In genomic region chr5:24591796-24592470, GRCm38 (mm10) we compare ENCODE assay signal across 10 mouse cellular contexts. TPM values are rescaled to one million over a fixed set of nuclear protein-coding genes. Genes with fewer than 3 reads are reported as not detected.
DNase-seq lines count a peak whose midpoint lies in the region; ATAC-seq lines count a peak whose summit lies in the region.
"Had no signal": no experiment of that assay in that cellular context is flagged by ENCODE, and none has a peak within 500 bp of the region (broad histone marks: within the 10 kb centered on the region; RNA-seq: fewer than 3 reads in every experiment).

No protein-coding gene starts in this region.

- DNase-seq in kidney, adult 11 months, result peak; percentile 33
- no peak for DNase-seq in kidney, adult 8-10 months
- peak; percentile 54 for DNase-seq in intestine, embryonic 14.5 days (ENCODE audit: low spot score)
- no peak for DNase-seq in left cerebral cortex, adult 8-10 months (ENCODE audit: low spot score in 2 of 2)
- no peak for DNase-seq in layer of hippocampus, adult 18-20 months (ENCODE audit: low spot score in 2 of 2)
- no peak for DNase-seq in adrenal gland, adult 8-10 months

- peaks cover 13% of the 10 kb centered on the region for H3K27me3 ChIP-seq in embryonic facial prominence, embryonic 13.5 days
- H3K27me3 ChIP-seq in intestine, embryonic 14.5 days (replicated peaks; ENCODE audit: control insufficient read depth, insufficient read depth, low read length), result no peaks in the 10 kb centered on the region
- peaks cover 47% of the 10 kb centered on the region for H3K27me3 ChIP-seq in liver, embryonic 15.5 days

- H3K36me3 ChIP-seq in embryonic facial prominence, embryonic 13.5 days, result peaks cover 75% of the 10 kb centered on the region
- peaks cover 50% of the 10 kb centered on the region for H3K36me3 ChIP-seq in intestine, embryonic 14.5 days (ENCODE audit: control insufficient read depth, insufficient read depth, low read length)
- H3K36me3 ChIP-seq in liver, embryonic 15.5 days (replicated peaks), result peaks cover 19% of the 10 kb centered on the region

- no peak overlapping the region for H3K27ac ChIP-seq in embryonic facial prominence, embryonic 13.5 days
- no peak overlapping the region for H3K27ac ChIP-seq in intestine, embryonic 14.5 days (ENCODE audit: low read depth)
- H3K27ac ChIP-seq in liver, embryonic 15.5 days (replicated peaks), result no peak overlapping the region

- H3K4me2 ChIP-seq in embryonic facial prominence, embryonic 13.5 days, result no peak overlapping the region
- peak overlapping the region; percentile 8; the same call in 1 of the 2 replicates for H3K4me2 ChIP-seq in intestine, embryonic 14.5 days (ENCODE audit: low read length)
- peak overlapping the region; percentile 57 for H3K4me2 ChIP-seq in liver, embryonic 15.5 days

- no peaks in the 10 kb centered on the region for H3K9me3 ChIP-seq in embryonic facial prominence, embryonic 13.5 days
- H3K9me3 ChIP-seq in intestine, embryonic 14.5 days (ENCODE audit: control insufficient read depth, low read length), result no peaks in the 10 kb centered on the region
- no peaks in the 10 kb centered on the region for H3K9me3 ChIP-seq in liver, embryonic 15.5 days (replicated peaks)

- 57% methylated on average over 24 of the region's 24 CpGs for WGBS in embryonic facial prominence, embryonic 13.5 days
- 42% methylated on average over 24 of the region's 24 CpGs for WGBS in intestine, embryonic 14.5 days
- WGBS in liver, embryonic 15.5 days (ENCODE audit: insufficient replicate concordance), result 15% methylated on average over 24 of the region's 24 CpGs

- H3K4me3 ChIP-seq in embryonic facial prominence, embryonic 13.5 days, result no peak overlapping the region
- H3K4me3 ChIP-seq in intestine, embryonic 14.5 days (ENCODE audit: low read depth, low read length), result no peak overlapping the region
- peak overlapping the region; percentile 30 for H3K4me3 ChIP-seq in liver, embryonic 15.5 days (replicated peaks)

- peak overlapping the region; percentile 36; the same call in 1 of the 2 replicates for H3K9ac ChIP-seq in embryonic facial prominence, embryonic 13.5 days
- H3K9ac ChIP-seq in intestine, embryonic 14.5 days (ENCODE audit: low read length), result no peak overlapping the region
- H3K9ac ChIP-seq in liver, embryonic 15.5 days, result 0 out of 2 replicates have a peak overlapping the region, but pooled peaks have one; percentile 6

- no peak for ATAC-seq in embryonic facial prominence, embryonic 13.5 days (ENCODE audit: insufficient number of reproducible peaks, insufficient read depth, low FRiP score, low TSS enrichment, low read depth)
- no peak for ATAC-seq in intestine, embryonic 14.5 days (replicated peaks; ENCODE audit: low FRiP score, low TSS enrichment, low read depth)
- no peak for ATAC-seq in liver, embryonic 15.5 days (ENCODE audit: insufficient read depth)

- H3K4me1 ChIP-seq in embryonic facial prominence, embryonic 13.5 days, result peaks cover 38% of the 10 kb centered on the region
- H3K4me1 ChIP-seq in intestine, embryonic 14.5 days (replicated peaks; ENCODE audit: control insufficient read depth, insufficient read depth, low read length), result peaks cover 9% of the 10 kb centered on the region
- H3K4me1 ChIP-seq in liver, embryonic 15.5 days (replicated peaks), result peaks cover 49% of the 10 kb centered on the region

RNA-seq across cellular contexts. Expression of gene Chpf2, which starts 5.4 kb away (rescaled TPM):
- polyA plus RNA-seq in embryonic facial prominence, embryonic 13.5 days (2015; fragmentation: Nextera tagmentation; extraction: Ambion mirVana), result 24.2 and 26.4 TPM in 2 replicates
- polyA plus RNA-seq in intestine, embryonic 14.5 days (2014; fragmentation: Nextera tagmentation; extraction: Ambion mirVana), result 8.6 and 10.6 TPM in 2 replicates
- 10.5 and 13.4 TPM in 2 replicates for polyA plus RNA-seq in liver, embryonic 15.5 days (2015; fragmentation: Nextera tagmentation; extraction: Ambion mirVana)
- 10 to 100 TPM; 63.7 to 82.2 (median 70.9) TPM for total RNA-seq in left cerebral cortex, adult 8-10 months (2022)
- total RNA-seq in layer of hippocampus, adult 18-20 months (2021), result 10 to 100 TPM; 60.8 to 64.9 TPM
- total RNA-seq in adrenal gland, adult 8-10 months (2022), result 10 to 100 TPM; 38.1 to 70.3 (median 57.1) TPM

RNA-seq across cellular contexts. Expression of gene Abcf2, which starts 14.7 kb away (rescaled TPM):
- polyA plus RNA-seq in embryonic facial prominence, embryonic 13.5 days (2015; fragmentation: Nextera tagmentation; extraction: Ambion mirVana), result 112 and 115 TPM in 2 replicates
- 97.6 and 98.4 TPM in 2 replicates for polyA plus RNA-seq in intestine, embryonic 14.5 days (2014; fragmentation: Nextera tagmentation; extraction: Ambion mirVana)
- polyA plus RNA-seq in liver, embryonic 15.5 days (2015; fragmentation: Nextera tagmentation; extraction: Ambion mirVana), result 43.2 and 44.4 TPM in 2 replicates
- total RNA-seq in left cerebral cortex, adult 8-10 months (2022), result 10 to 100 TPM; 80.5 to 93.3 (median 83.7) TPM
- 10 to 100 TPM; 82.5 to 83.6 TPM for total RNA-seq in layer of hippocampus, adult 18-20 months (2021)
- 10 to 100 TPM; 59.5 to 89.6 (median 75.2) TPM for total RNA-seq in adrenal gland, adult 8-10 months (2022)

RNA-seq across cellular contexts. Expression of gene Smarcd3, which starts 32.3 kb away (rescaled TPM):
- polyA plus RNA-seq in embryonic facial prominence, embryonic 13.5 days (2015; fragmentation: Nextera tagmentation; extraction: Ambion mirVana), result 37.4 and 43.5 TPM in 2 replicates
- 26.2 and 27.5 TPM in 2 replicates for polyA plus RNA-seq in intestine, embryonic 14.5 days (2014; fragmentation: Nextera tagmentation; extraction: Ambion mirVana)
- polyA plus RNA-seq in liver, embryonic 15.5 days (2015; fragmentation: Nextera tagmentation; extraction: Ambion mirVana), result 1.3 and 1.5 TPM in 2 replicates
- 100 to 1,000 TPM in 2 of 4 experiments, 10 to 100 TPM in 2; 98.6 to 117 (median 104) TPM for total RNA-seq in left cerebral cortex, adult 8-10 months (2022)
- 10 to 100 TPM; 87.4 to 93.2 TPM for total RNA-seq in layer of hippocampus, adult 18-20 months (2021)
- total RNA-seq in adrenal gland, adult 8-10 months (2022), result 10 to 100 TPM; 14.3 to 42.2 (median 24.7) TPM

RNA-seq across cellular contexts. Expression of gene 4931409K22Rik, which starts 35.3 kb away (rescaled TPM):
- 0.11 TPM in 1 of 2 replicates, not detected in the other for polyA plus RNA-seq in embryonic facial prominence, embryonic 13.5 days (2015; fragmentation: Nextera tagmentation; extraction: Ambion mirVana)
- polyA plus RNA-seq in intestine, embryonic 14.5 days (2014; fragmentation: Nextera tagmentation; extraction: Ambion mirVana), result 0.15 TPM in 1 of 2 replicates, not detected in the other
- polyA plus RNA-seq in liver, embryonic 15.5 days (2015; fragmentation: Nextera tagmentation; extraction: Ambion mirVana), result not detected in 2 replicates
- under 1 TPM in 2 of 4 experiments, not detected in 2; 0.11 to 0.16 TPM for total RNA-seq in left cerebral cortex, adult 8-10 months (2022)
- total RNA-seq in layer of hippocampus, adult 18-20 months (2021), result not detected
- total RNA-seq in adrenal gland, adult 8-10 months (2022), result not detected
- polyA plus RNA-seq: large intestine, adult 2 months; neural tube, embryonic 11.5 days had no signal

RNA-seq across cellular contexts. Expression of gene Asb10, which starts 51.2 kb away (rescaled TPM):
- 0.56 and 0.63 TPM in 2 replicates for polyA plus RNA-seq in embryonic facial prominence, embryonic 13.5 days (2015; fragmentation: Nextera tagmentation; extraction: Ambion mirVana)
- polyA plus RNA-seq in intestine, embryonic 14.5 days (2014; fragmentation: Nextera tagmentation; extraction: Ambion mirVana), result 0.28 and 0.32 TPM in 2 replicates
- polyA plus RNA-seq in liver, embryonic 15.5 days (2015; fragmentation: Nextera tagmentation; extraction: Ambion mirVana), result 0.07 and 0.12 TPM in 2 replicates
- total RNA-seq in left cerebral cortex, adult 8-10 months (2022), result 1 to 10 TPM in 2 of 4 experiments, under 1 TPM in 2; 0.65 to 4.1 (median 2.1) TPM
- total RNA-seq in layer of hippocampus, adult 18-20 months (2021), result under 1 TPM in 1 of 2 experiments, not detected in 1; 0.23 TPM
- under 1 TPM; 0.37 to 0.75 (median 0.59) TPM for total RNA-seq in adrenal gland, adult 8-10 months (2022)

Comparison
In these comparisons a context has a peak if more than half of its experiments do, and no peak if none do; other contexts are left out.
1. DNase-seq: peak in kidney, adult 11 months (single experiment) and intestine, embryonic 14.5 days (single experiment); none in kidney, adult 8-10 months (0 of 2), left cerebral cortex, adult 8-10 months (0 of 2), layer of hippocampus, adult 18-20 months (0 of 2) and adrenal gland, adult 8-10 months (single experiment).